Mouse (Mus musculus) macrophage (primary cell): Measurements from ENCODE around the gene Spns2. TPM values are rescaled to one million over a fixed set of nuclear protein-coding genes. Genes with fewer than 3 reads are reported as not detected.

Experiments used
- H3K27ac ChIP-seq: fragments of 350-480 bp; formaldehyde crosslinking; 2 replicates; pipeline ENCODE4 v1.9.0; 2021
- H3K36me3 ChIP-seq: fragments of 350-480 bp; formaldehyde crosslinking; 2 replicates; pipeline ENCODE4 v1.9.0; 2021; ENCODE audit errors: inconsistent target
- H3K4me3 ChIP-seq: fragments of 350-480 bp; formaldehyde crosslinking; 2 replicates; pipeline ENCODE4 v1.9.0; 2021; ENCODE audit errors: inconsistent target
- H3K79me2 ChIP-seq: fragments of 350-480 bp; formaldehyde crosslinking; 2 replicates; pipeline ENCODE4 v1.9.0; 2021; ENCODE audit errors: inconsistent target
- WGBS: methylation state at CpG from one replicate; pipeline ENCODE4 v1.1.7; 2026; ENCODE audit warnings: inconsistent platforms; ENCODE audit not compliant: missing documents; 5-methylcytosine and 5-hydroxymethylcytosine counted together
- polyA plus RNA-seq: library from polyadenylated mRNA; stranded (reverse); fragments of 250-400 nt; gene quantifications from 3 replicates; pipeline ENCODE4 v1.2.4, GENCODE M21; 2018; ENCODE audit warnings: inconsistent platforms

Gene Spns2
- polyA plus RNA-seq, 1 experiment from 2014 or later: not detected

- Histone ChIP-seq H3K4me3 (no peak overlapping the region), H3K36me3 (no peaks in the 10 kb centered on the region), H3K79me2 (no peaks in the 10 kb centered on the region), H3K27ac (no peak overlapping the region)
- WGBS: 57% methylated on average over 9 of the region's 11 CpGs
These were observed 68.0 kb downstream of the Spns2 start for GRCm38 (mm10) chr11:72421518-72422278.

- WGBS: 93% methylated on average over 6 of the region's 6 CpGs
- H3K4me3 ChIP-seq: no peak overlapping the region
- H3K36me3 ChIP-seq: no peaks in the 10 kb centered on the region
- H3K27ac ChIP-seq: no peak overlapping the region
- no peaks in the 10 kb centered on the region for H3K79me2 ChIP-seq
These were observed 69.1 kb downstream of the Spns2 start for GRCm38 (mm10) chr11:72420460-72421122.

GRCm38 (mm10) chr11:72419006-72419405 is 70.7 kb downstream of the Spns2 start:
- no peaks in the 10 kb centered on the region for H3K79me2 ChIP-seq
- H3K4me3 ChIP-seq: no peak overlapping the region
- no peaks in the 10 kb centered on the region for H3K36me3 ChIP-seq
- WGBS: 75% methylated on average over 6 of the region's 6 CpGs
- H3K27ac ChIP-seq: no peak overlapping the region

- H3K27ac ChIP-seq: no peak overlapping the region
- no peaks in the 10 kb centered on the region for H3K36me3 ChIP-seq
- 88% methylated on average over 8 of the region's 8 CpGs for WGBS
- no peak overlapping the region for H3K4me3 ChIP-seq
- no peaks in the 10 kb centered on the region for H3K79me2 ChIP-seq
These were observed 71.5 kb downstream of the Spns2 start for GRCm38 (mm10) chr11:72418227-72418626.

GRCm38 (mm10) chr11:72417376-72417775 is 72.3 kb downstream of the Spns2 start:
- no peaks in the 10 kb centered on the region for H3K79me2 ChIP-seq
- H3K4me3 ChIP-seq: no peak overlapping the region
- H3K36me3 ChIP-seq: no peaks in the 10 kb centered on the region
- 96% methylated on average over 4 of the region's 4 CpGs for WGBS
- no peak overlapping the region for H3K27ac ChIP-seq

- Histone ChIP-seq H3K36me3 (no peaks in the 10 kb centered on the region), H3K27ac (no peak overlapping the region), H3K4me3 (no peak overlapping the region), H3K79me2 (no peaks in the 10 kb centered on the region)
- 100% methylated on average over 1 of the region's 5 CpGs for WGBS
These were observed 73.0 kb downstream of the Spns2 start for GRCm38 (mm10) chr11:72416666-72417065.

- Histone ChIP-seq H3K27ac (no peak overlapping the region), H3K79me2 (no peaks in the 10 kb centered on the region), H3K36me3 (no peaks in the 10 kb centered on the region), H3K4me3 (no peak overlapping the region)
- 79% methylated on average over 5 of the region's 8 CpGs for WGBS
These were observed 74.5 kb downstream of the Spns2 start for GRCm38 (mm10) chr11:72415155-72415554.

DNA sequence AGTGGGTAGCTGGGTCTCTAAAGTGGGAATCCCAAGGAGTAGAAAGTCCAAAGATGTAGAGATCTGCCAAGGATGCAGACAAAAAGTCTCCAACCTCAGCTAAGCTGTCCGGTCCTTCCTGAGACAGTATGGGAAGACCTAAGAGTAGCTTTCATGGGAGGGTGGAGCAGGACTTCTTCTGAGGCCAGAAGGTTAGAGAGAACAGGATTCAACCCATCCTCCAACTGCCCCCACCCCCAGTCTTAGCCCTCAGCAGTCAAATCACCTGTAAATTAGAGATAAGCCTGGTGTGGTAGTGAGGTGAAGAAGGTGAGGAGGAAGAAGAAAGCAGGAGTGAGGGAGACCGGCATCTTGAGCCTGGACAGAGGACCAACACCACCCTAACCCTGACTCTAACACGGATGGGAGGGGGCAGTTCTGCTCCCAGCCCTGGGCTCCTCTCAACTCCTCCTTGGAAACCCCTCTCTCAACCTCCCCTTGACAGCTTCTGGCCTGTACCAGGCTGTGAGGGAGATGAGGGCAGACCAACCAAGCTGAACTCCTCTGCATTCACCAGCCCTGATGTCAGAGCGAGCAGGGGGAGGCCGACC is 76.0 kb downstream of the Spns2 start:
- Histone ChIP-seq H3K79me2 (no peaks in the 10 kb centered on the region), H3K36me3 (no peaks in the 10 kb centered on the region), H3K27ac (no peak overlapping the region), H3K4me3 (no peak overlapping the region)
- 84% methylated on average over 5 of the region's 5 CpGs for WGBS

- Histone ChIP-seq H3K79me2 (no peaks in the 10 kb centered on the region), H3K4me3 (no peak overlapping the region), H3K36me3 (no peaks in the 10 kb centered on the region), H3K27ac (no peak overlapping the region)
- WGBS: 89% methylated on average over 7 of the region's 7 CpGs
These were observed 76.7 kb downstream of the Spns2 start for GRCm38 (mm10) chr11:72413016-72413415.

GRCm38 (mm10) chr11:72411945-72412344 is 77.8 kb downstream of the Spns2 start:
- H3K27ac ChIP-seq: no peak overlapping the region
- no peak overlapping the region for H3K4me3 ChIP-seq
- WGBS: 50% methylated on average over 9 of the region's 9 CpGs
- no peaks in the 10 kb centered on the region for H3K79me2 ChIP-seq
- H3K36me3 ChIP-seq: no peaks in the 10 kb centered on the region

- Histone ChIP-seq H3K36me3 (no peaks in the 10 kb centered on the region), H3K4me3 (no peak within 1 kb of the TSS), H3K27ac (no peak within 1 kb of the TSS), H3K79me2 (no peaks in the 10 kb centered on the region)
- WGBS: 2% methylated on average over 82 of the region's 86 CpGs
These were observed 78.4 kb downstream of the Spns2 start, which contains the start of gene Smtnl2 for GRCm38 (mm10) chr11:72411093-72411921. Smtnl2 (minus strand) TSS chr11:72411713.

- H3K4me3 ChIP-seq: no peak overlapping the region
- WGBS: 6% methylated on average over 25 of the region's 25 CpGs
- H3K27ac ChIP-seq: no peak overlapping the region
- H3K36me3 ChIP-seq: no peaks in the 10 kb centered on the region
- H3K79me2 ChIP-seq: no peaks in the 10 kb centered on the region
These were observed 79.1 kb downstream of the Spns2 start for GRCm38 (mm10) chr11:72410521-72411092.

GRCm38 (mm10) chr11:72409649-72410385 is 79.9 kb downstream of the Spns2 start:
- 92% methylated on average over 12 of the region's 12 CpGs for WGBS
- H3K79me2 ChIP-seq: no peaks in the 10 kb centered on the region
- H3K4me3 ChIP-seq: no peak overlapping the region
- no peak overlapping the region for H3K27ac ChIP-seq
- no peaks in the 10 kb centered on the region for H3K36me3 ChIP-seq
